Mouse (Mus musculus): ENCODE data around the gene Zfp46.

GRCm38 (mm10) chr4:136304181-136304580 lies 19.7 kb downstream of the Zfp46 start:
- no peak for TF ChIP-seq FLI1 (IDR thresholded peaks at IDR 0.05; ENCODE audit: low read length)
- no peak for TF ChIP-seq GATA1 (IDR thresholded peaks at IDR 0.05; ENCODE audit: borderline replicate concordance, low read length)
